ENCODE assay signal across 21 mouse cellular contexts in genomic region chr12:109892834-109893233, GRCm38 (mm10).
"Had no signal": no experiment of that assay in that cellular context is flagged by ENCODE, and none has a peak within 500 bp of the region (broad histone marks: within the 10 kb centered on the region; RNA-seq: fewer than 3 reads in every experiment).

No protein-coding gene starts in this region.

- H3K27me3 ChIP-seq: megakaryocyte, embryonic 14.5 days; midbrain, embryonic 13.5 days; neural tube, embryonic 13.5 days had no signal

- H3K9me3 ChIP-seq: midbrain, embryonic 10.5 days; midbrain, embryonic 13.5 days; neural tube, embryonic 13.5 days had no signal

- H3K9ac ChIP-seq: liver, embryonic 14.5 days; liver, postnatal 0 days; lung, embryonic 14.5 days; midbrain, embryonic 13.5 days; neural tube, embryonic 13.5 days had no signal

- H3K4me2 ChIP-seq: liver, embryonic 11.5 days; lung, embryonic 14.5 days; midbrain, embryonic 13.5 days; neural tube, embryonic 13.5 days had no signal

- ATAC-seq: liver, postnatal 0 days; lung, postnatal 0 days; midbrain, embryonic 13.5 days; midbrain, embryonic 16.5 days had no signal

- DNase-seq: kidney, adult 18-20 months; kidney, postnatal 36 days; layer of hippocampus, postnatal 36 days; liver, postnatal 0 days; lung, embryonic 14.5 days; right cerebral cortex, postnatal 4 days; thymus, adult 2 months; thymus, postnatal 14 days; thymus, postnatal 4 days had no signal

- H3K36me3 ChIP-seq: midbrain, embryonic 10.5 days; midbrain, embryonic 13.5 days; neural tube, embryonic 13.5 days had no signal

- H3K4me3 ChIP-seq: left cerebral cortex, adult 2 months; megakaryocyte, embryonic 14.5 days; midbrain, embryonic 10.5 days; midbrain, embryonic 13.5 days; myocyte; neural tube, embryonic 13.5 days had no signal

- H3K4me1 ChIP-seq: megakaryocyte, embryonic 14.5 days; midbrain, embryonic 13.5 days; neural tube, embryonic 13.5 days had no signal

- H3K27ac ChIP-seq: kidney, postnatal 0 days; left cerebral cortex, adult 2 months; liver, embryonic 14.5 days; macrophage; midbrain, embryonic 10.5 days; midbrain, embryonic 13.5 days; neural tube, embryonic 13.5 days had no signal
